Comparison of ENCODE assay signal across 8 mouse cellular contexts in the genomic region with DNA sequence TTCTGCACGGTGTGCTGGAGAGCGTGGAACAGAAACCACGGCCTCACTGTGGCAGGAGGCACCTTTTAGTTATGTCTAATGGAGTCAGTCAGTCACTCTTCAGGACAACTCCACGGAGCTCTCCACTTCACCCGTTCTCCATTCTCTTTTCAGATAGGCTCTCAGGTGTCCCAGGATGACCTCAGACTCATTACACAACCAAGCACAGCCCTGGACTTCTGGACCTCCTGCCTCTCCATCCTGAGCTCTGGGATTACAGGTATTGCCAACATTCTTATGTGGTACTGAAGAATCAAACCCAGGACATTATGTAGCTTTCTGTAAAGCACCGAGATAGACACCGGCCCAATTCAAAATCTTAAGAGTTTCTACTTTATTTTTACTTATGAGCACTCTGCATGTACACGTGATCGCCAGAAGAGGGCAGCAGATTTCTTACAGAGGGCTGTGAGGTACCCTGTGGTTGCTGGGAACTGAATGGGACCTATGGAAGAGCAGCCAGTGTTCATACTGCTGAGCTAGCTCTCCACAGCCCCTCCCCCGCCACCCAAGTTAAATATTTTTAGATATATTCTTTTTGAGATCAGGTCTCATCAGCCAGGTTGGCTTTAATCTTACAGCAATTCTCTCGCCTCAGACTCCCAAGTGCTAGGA. TPM values are rescaled to one million over a fixed set of nuclear protein-coding genes. Genes with fewer than 3 reads are reported as not detected.
A peak's percentile ranks its signal among the peaks of the same experiment; 100 is the strongest.
DNase-seq lines count a peak whose midpoint lies in the region; ATAC-seq and TF ChIP-seq lines count a peak whose summit lies in the region.

No protein-coding gene starts in this region.

- WGBS in liver, embryonic 15.5 days (ENCODE audit: insufficient replicate concordance): 57% methylated on average over 11 of the region's 11 CpGs

- TF ChIP-seq CTCF in cortical plate, adult 2 months (IDR thresholded peaks at IDR 0.05; ENCODE audit: extremely low read depth, insufficient read depth, low read length): peak; percentile 71

- H3K4me2 ChIP-seq in liver, embryonic 15.5 days: no peak overlapping the region

- no peaks in the 10 kb centered on the region for H3K27me3 ChIP-seq in liver, embryonic 15.5 days

- H3K27ac ChIP-seq in cortical plate, adult 2 months (ENCODE audit: insufficient read depth, low read length): no peak overlapping the region
- H3K27ac ChIP-seq in liver, embryonic 15.5 days (replicated peaks): no peak overlapping the region

- H3K4me1 ChIP-seq in cortical plate, adult 2 months (ENCODE audit: control insufficient read depth, insufficient read depth, low read length): no peaks in the 10 kb centered on the region
- peaks cover 13% of the 10 kb centered on the region; the same call in 1 of the 2 replicates for H3K4me1 ChIP-seq in liver, embryonic 15.5 days (replicated peaks)

- H3K36me3 ChIP-seq in liver, embryonic 15.5 days (replicated peaks): peaks cover 45% of the 10 kb centered on the region

- peak; percentile 37 to 79 for DNase-seq in adrenal gland, adult (ENCODE audit: inconsistent age in 2 of 2, low spot score in 1 of 2)
- no peak for DNase-seq in adrenal gland, adult 8-10 months
- peak; percentile 14 to 32 for DNase-seq in spleen, postnatal 36 days (ENCODE audit: low spot score in 2 of 2)
- DNase-seq in spleen, adult 18-20 months: no peak
- peak; percentile 75 for DNase-seq in induced T-regulatory cell, adult 2 months (ENCODE audit: low read depth)
- DNase-seq in retina, embryonic 14.5 days (ENCODE audit: low spot score): peak; percentile 79

- H3K9ac ChIP-seq in liver, embryonic 15.5 days: no peak overlapping the region

- no peak overlapping the region for H3K4me3 ChIP-seq in cortical plate, adult 2 months (ENCODE audit: insufficient read depth, low read length)
- no peak overlapping the region for H3K4me3 ChIP-seq in liver, embryonic 15.5 days (replicated peaks)

- H3K9me3 ChIP-seq in liver, embryonic 15.5 days (replicated peaks): no peaks in the 10 kb centered on the region

- no peak for TF ChIP-seq POLR2A in cortical plate, adult 2 months (IDR thresholded peaks at IDR 0.05; ENCODE audit: extremely low read depth, insufficient read depth, low read length)

- 0 out of 2 replicates have a peak, but pooled peaks have one; percentile 42 for ATAC-seq in liver, embryonic 15.5 days (ENCODE audit: insufficient read depth)

RNA-seq across cellular contexts. Expression of a gene that starts 16.9 kb away (rescaled TPM):
- total RNA-seq in adrenal gland, adult 8-10 months (2022): 1 to 10 TPM; 2.9 to 4.7 (median 4.1) TPM
- 4.1 and 4.9 TPM in 2 replicates for polyA plus RNA-seq in cortical plate, adult 2 months (2012; rRNA removed)
- polyA plus RNA-seq in liver, embryonic 15.5 days (2015; fragmentation: Nextera tagmentation; extraction: Ambion mirVana): 26.9 and 35.1 TPM in 2 replicates

RNA-seq across cellular contexts. Expression of a gene that starts 39.4 kb away (rescaled TPM):
- total RNA-seq in adrenal gland, adult 8-10 months (2022): 1 to 10 TPM; 3.8 to 6.2 (median 5.0) TPM
- 77.9 and 78.3 TPM in 2 replicates for polyA plus RNA-seq in cortical plate, adult 2 months (2012; rRNA removed)
- polyA plus RNA-seq in liver, embryonic 15.5 days (2015; fragmentation: Nextera tagmentation; extraction: Ambion mirVana): 0.28 and 0.61 TPM in 2 replicates

RNA-seq across cellular contexts. Expression of a gene that starts 56.7 kb away (rescaled TPM):
- total RNA-seq in adrenal gland, adult 8-10 months (2022): 100 to 1,000 TPM; 171 to 220 (median 202) TPM
- polyA plus RNA-seq in cortical plate, adult 2 months (2012; rRNA removed): 64.6 and 67.2 TPM in 2 replicates
- 94.8 and 121 TPM in 2 replicates for polyA plus RNA-seq in liver, embryonic 15.5 days (2015; fragmentation: Nextera tagmentation; extraction: Ambion mirVana)

Comparison
In these comparisons a context has a peak if more than half of its experiments do, and no peak if none do; other contexts are left out.
1. DNase-seq: peak in adrenal gland, adult (2 of 2), spleen, postnatal 36 days (2 of 2), induced T-regulatory cell, adult 2 months (single experiment) and retina, embryonic 14.5 days (single experiment); none in adrenal gland, adult 8-10 months (single experiment) and spleen, adult 18-20 months (0 of 2).
2. RNA of a gene that starts 39.4 kb away (polyA plus RNA-seq): 77.9 to 78.3 TPM in cortical plate, adult 2 months; 0.28 to 0.61 TPM in liver, embryonic 15.5 days; every median in the first group is over 10 times any median in the second.